9 mouse cellular contexts compared by ENCODE assay signal in the genomic region with DNA sequence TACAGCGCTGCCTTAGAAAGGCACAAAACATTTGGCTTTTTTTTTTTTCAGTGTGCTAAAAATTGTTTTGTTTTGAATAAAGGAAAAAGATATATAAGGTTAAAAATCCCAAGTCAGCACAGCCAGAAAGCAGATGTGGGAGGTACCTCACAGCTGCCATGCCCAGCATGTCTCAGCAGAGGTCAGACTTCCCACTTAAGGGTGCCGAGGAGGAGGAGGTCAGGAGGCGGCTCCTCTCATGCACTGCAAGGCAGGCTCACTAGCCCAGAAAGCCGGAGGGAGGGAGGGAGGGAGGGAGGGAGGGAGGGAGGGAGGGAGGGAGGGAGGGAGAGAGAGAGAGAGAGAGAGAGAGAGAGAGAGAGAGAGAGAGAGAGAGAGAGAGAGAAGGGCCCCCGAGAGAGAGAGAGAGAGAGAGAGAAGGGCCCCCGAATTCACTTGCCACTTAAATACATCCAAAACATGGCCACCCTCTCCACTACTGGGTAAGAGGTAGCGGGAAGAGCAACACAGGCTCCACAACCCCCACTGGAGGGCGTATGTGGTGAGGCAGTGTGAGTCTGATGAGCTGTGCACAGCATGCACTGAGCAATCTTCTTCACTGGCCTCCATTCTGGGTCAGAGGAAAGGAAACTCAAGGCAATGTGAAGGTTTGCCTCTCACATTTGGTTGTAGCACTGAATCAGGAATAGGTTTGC. TPM values are rescaled to one million over a fixed set of nuclear protein-coding genes. Genes with fewer than 3 reads are reported as not detected.
A peak's percentile ranks its signal among the peaks of the same experiment; 100 is the strongest.
DNase-seq lines count a peak whose midpoint lies in the region; ATAC-seq and TF ChIP-seq lines count a peak whose summit lies in the region.
"Had no signal": no experiment of that assay in that cellular context is flagged by ENCODE, and none has a peak within 500 bp of the region (broad histone marks: within the 10 kb centered on the region; RNA-seq: fewer than 3 reads in every experiment).

No protein-coding gene starts in this region.

- peaks cover 5% of the 10 kb centered on the region for H3K4me1 ChIP-seq in heart, adult 2 months (ENCODE audit: control insufficient read depth, insufficient read depth, low read length)
- 0 out of 2 replicates have a peak, but pooled peaks cover 5% of the 10 kb centered on the region for H3K4me1 ChIP-seq in heart, embryonic 11.5 days (ENCODE audit: control insufficient read depth, insufficient read depth, low read length)
- H3K4me1 ChIP-seq: limb, embryonic 13.5 days had no signal

- intact Hi-C loops in heart, adult 2 months (cut with DNase I), result no loop called here

- H3K27ac ChIP-seq in heart, adult 2 months, result no peak overlapping the region
- H3K27ac ChIP-seq in heart, embryonic 11.5 days (ENCODE audit: low read depth, low read length), result no peak overlapping the region
- H3K27ac ChIP-seq: limb, embryonic 13.5 days had no signal

- 35% methylated on average over 7 of the region's 8 CpGs for WGBS in heart, adult 2 months
- 35% methylated on average over 7 of the region's 8 CpGs for WGBS in heart, embryonic 11.5 days (ENCODE audit: insufficient replicate concordance)

- no peaks in the 10 kb centered on the region for H3K79me2 ChIP-seq in heart, adult 2 months (replicated peaks; ENCODE audit: control insufficient read depth, insufficient read depth, low read length)

- no peak for ATAC-seq in heart, embryonic 11.5 days (replicated peaks; ENCODE audit: insufficient number of reproducible peaks, low FRiP score, low TSS enrichment)

- TF ChIP-seq EP300 in heart, adult 2 months (IDR thresholded peaks at IDR 0.05; ENCODE audit: insufficient read depth, low read depth, low read length), result no peak

- peaks cover 11% of the 10 kb centered on the region for H3K36me3 ChIP-seq in heart, adult 2 months (ENCODE audit: control insufficient read depth, insufficient read depth, low read length)
- H3K36me3 ChIP-seq in heart, embryonic 11.5 days (ENCODE audit: control insufficient read depth, insufficient read depth, low read length), result peaks cover 22% of the 10 kb centered on the region

- no peak overlapping the region for H3K9ac ChIP-seq in heart, adult 2 months (ENCODE audit: low read depth, low read length)
- H3K9ac ChIP-seq in heart, embryonic 11.5 days (ENCODE audit: low read depth, low read length), result no peak overlapping the region
- H3K9ac ChIP-seq: limb, embryonic 13.5 days had no signal

- peak in 1 of 2 experiments; percentile 46 for DNase-seq in heart, adult 2 months
- peak; percentile 38 for DNase-seq in 416B (ENCODE audit: low read depth)
- DNase-seq in brain, adult 2 months (ENCODE audit: low read depth, low spot score), result peak; percentile 81
- peak; percentile 51 to 64 for DNase-seq in kidney, adult 8-10 months
- no peak for DNase-seq in urinary bladder, adult 18-20 months (ENCODE audit: low spot score in 2 of 2)
- DNase-seq in spleen, postnatal 10 days (ENCODE audit: low spot score in 2 of 2), result no peak
- DNase-seq in layer of hippocampus, adult 9-10 months (ENCODE audit: low spot score), result no peak

- H3K27me3 ChIP-seq in heart, adult 2 months (ENCODE audit: control insufficient read depth, insufficient read depth, low read length), result no peaks in the 10 kb centered on the region
- no peaks in the 10 kb centered on the region for H3K27me3 ChIP-seq in heart, embryonic 11.5 days (ENCODE audit: control insufficient read depth, insufficient read depth, low read length)
- H3K27me3 ChIP-seq: limb, embryonic 13.5 days had no signal

- no peak for TF ChIP-seq POLR2A in heart, adult 2 months (IDR thresholded peaks at IDR 0.05; ENCODE audit: insufficient read depth, low read depth, low read length)

- TF ChIP-seq CTCF in heart, adult 2 months (IDR thresholded peaks at IDR 0.05), result peak; percentile 38

- no peak overlapping the region for H3K4me2 ChIP-seq in heart, embryonic 11.5 days
- H3K4me2 ChIP-seq: limb, embryonic 13.5 days had no signal

- H3K4me3 ChIP-seq in heart, adult 2 months, result no peak overlapping the region
- no peak overlapping the region for H3K4me3 ChIP-seq in heart, embryonic 11.5 days (ENCODE audit: low read depth, low read length)
- H3K4me3 ChIP-seq: limb, embryonic 13.5 days had no signal

- H3K9me3 ChIP-seq in heart, embryonic 11.5 days (replicated peaks; ENCODE audit: control insufficient read depth, low read length), result no peaks in the 10 kb centered on the region
- H3K9me3 ChIP-seq: limb, embryonic 13.5 days had no signal

RNA-seq across cellular contexts. Expression of gene Mcam, which starts 9.9 kb away (rescaled TPM):
- 10 to 100 TPM; 31.6 to 32.5 TPM for total RNA-seq in heart, adult 2 months (2021)
- 49.8 and 70.9 TPM in 2 replicates for polyA plus RNA-seq in heart, adult 2 months (2012; rRNA removed)
- polyA plus RNA-seq in heart, embryonic 11.5 days (2014; fragmentation: Nextera tagmentation; extraction: Ambion mirVana), result 86.2 and 105 TPM in 2 replicates

RNA-seq across cellular contexts. Expression of gene Rnf26, which starts 30.9 kb away (rescaled TPM):
- total RNA-seq in heart, adult 2 months (2021), result 1 to 10 TPM; 6.5 to 6.7 TPM
- 7.3 and 10.4 TPM in 2 replicates for polyA plus RNA-seq in heart, adult 2 months (2012; rRNA removed)
- 35.2 and 38.2 TPM in 2 replicates for polyA plus RNA-seq in heart, embryonic 11.5 days (2014; fragmentation: Nextera tagmentation; extraction: Ambion mirVana)

RNA-seq across cellular contexts. Expression of gene Gm49380, which starts 30.9 kb away (rescaled TPM):
- under 1 TPM; 0.21 to 0.23 TPM for total RNA-seq in heart, adult 2 months (2021)
- polyA plus RNA-seq in heart, adult 2 months (2012; rRNA removed), result not detected in 2 replicates
- 0.28 TPM in 1 of 2 replicates, not detected in the other for polyA plus RNA-seq in heart, embryonic 11.5 days (2014; fragmentation: Nextera tagmentation; extraction: Ambion mirVana)

RNA-seq across cellular contexts. Expression of gene C1qtnf5, which starts 37.1 kb away (rescaled TPM):
- 1 to 10 TPM; 4.8 to 7.6 TPM for total RNA-seq in heart, adult 2 months (2021)
- polyA plus RNA-seq in heart, adult 2 months (2012; rRNA removed), result 9.4 and 13.8 TPM in 2 replicates
- polyA plus RNA-seq in heart, embryonic 11.5 days (2014; fragmentation: Nextera tagmentation; extraction: Ambion mirVana), result 0.43 and 1.2 TPM in 2 replicates

RNA-seq across cellular contexts. Expression of gene Mfrp, which starts 42.6 kb away (rescaled TPM):
- under 1 TPM in 1 of 2 experiments, not detected in 1; 0.05 TPM for total RNA-seq in heart, adult 2 months (2021)
- polyA plus RNA-seq in heart, adult 2 months (2012; rRNA removed), result 0.04 and 0.12 TPM in 2 replicates
- polyA plus RNA-seq in heart, embryonic 11.5 days (2014; fragmentation: Nextera tagmentation; extraction: Ambion mirVana), result 0.16 TPM in 1 of 2 replicates, not detected in the other

Comparison
In these comparisons a context has a peak if more than half of its experiments do, and no peak if none do; other contexts are left out.
1. DNase-seq: peak in 416B (single experiment), brain, adult 2 months (single experiment) and kidney, adult 8-10 months (2 of 2); none in urinary bladder, adult 18-20 months (0 of 2), spleen, postnatal 10 days (0 of 2) and layer of hippocampus, adult 9-10 months (single experiment).